Mouse (Mus musculus): Measurements from ENCODE around the gene Bank1.
"Not testable (repeated sequence)": the region's sequence is repeated elsewhere in the genome, so short reads cannot be mapped to it uniquely, and the experiment has no call there.

Bank1 gene

GRCm38 (mm10) chr3:136325783-136326182 lies at the start of gene Bank1:
Gene Bank1 (minus strand): TSS chr3:136326066.
- DNase-seq, result no peak

DNA sequence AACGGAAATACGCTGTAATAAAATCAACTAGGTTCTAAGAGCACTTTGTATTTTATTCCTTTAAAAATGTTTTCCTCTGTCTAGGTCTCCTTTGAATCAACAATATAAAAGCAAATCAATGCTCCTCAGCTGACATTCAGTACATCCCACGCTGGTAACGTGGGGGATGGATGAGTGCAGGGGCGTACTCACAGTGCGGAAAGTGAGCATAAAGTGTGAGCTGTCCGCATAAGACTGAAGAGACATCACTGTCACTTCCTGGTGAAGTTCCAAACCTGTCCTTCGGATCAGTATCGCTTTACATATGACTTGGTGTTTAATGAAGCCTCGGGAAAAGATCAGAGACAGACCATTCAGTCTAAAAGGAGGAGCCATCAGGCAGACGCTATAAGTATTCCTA lies 44.0 kb upstream of the Bank1 start:
- DNase-seq, result no peak

- peak; percentile 7 to 9 for DNase-seq
Observed at GRCm38 (mm10) chr3:136369466-136369865, 43.6 kb upstream of the Bank1 start.

GRCm38 (mm10) chr3:136368505-136368999 lies 42.7 kb upstream of the Bank1 start:
- no peak for DNase-seq

- no peak for DNase-seq
Observed at GRCm38 (mm10) chr3:136349690-136350089, 23.8 kb upstream of the Bank1 start.

- DNase-seq, result no peak
Observed at GRCm38 (mm10) chr3:136348611-136349010, 22.7 kb upstream of the Bank1 start.

DNA sequence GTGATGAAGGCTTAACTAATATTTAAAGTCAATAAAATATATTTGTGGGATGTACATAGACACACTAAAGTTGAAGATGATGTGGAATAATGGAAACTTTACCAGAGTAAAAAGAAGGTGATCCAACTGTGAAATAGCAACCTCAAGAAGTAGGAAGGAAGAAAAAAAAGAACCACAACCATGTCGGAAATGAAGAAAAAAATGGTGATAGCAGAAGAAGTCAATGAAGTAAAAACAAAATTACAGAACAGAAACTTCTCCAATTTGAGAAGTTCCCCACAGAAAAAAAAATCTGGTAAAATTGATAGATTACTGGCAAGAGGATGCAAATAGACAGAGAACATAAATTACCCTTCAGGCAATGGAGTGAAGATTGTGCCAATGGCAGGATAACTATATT lies 21.4 kb upstream of the Bank1 start:
- DNase-seq, result no peak

DNA sequence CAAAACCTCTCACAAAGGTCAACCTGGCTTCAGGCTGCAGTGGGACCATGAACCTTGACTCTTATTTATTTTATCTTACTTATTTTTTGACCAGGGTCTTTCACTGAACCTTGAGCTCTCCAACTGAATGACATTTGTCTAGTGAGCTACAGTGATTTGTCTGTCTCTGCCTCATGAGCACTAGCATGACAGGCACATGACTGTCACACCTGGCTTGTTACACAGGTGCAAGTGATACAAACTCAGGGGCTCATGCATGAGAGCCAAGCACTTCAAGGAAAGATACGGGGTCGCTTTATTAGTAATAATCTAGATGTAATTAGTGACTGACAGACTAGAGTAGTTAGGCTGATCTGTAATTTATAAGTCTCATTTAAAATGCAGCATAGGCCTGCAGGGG lies 16.0 kb upstream of the Bank1 start:
- no peak for DNase-seq

- no peak for DNase-seq
Observed at GRCm38 (mm10) chr3:136339896-136340295, 14.0 kb upstream of the Bank1 start.

- DNase-seq, result no peak
Observed at GRCm38 (mm10) chr3:136331135-136331534, 5.3 kb upstream of the Bank1 start.

DNA sequence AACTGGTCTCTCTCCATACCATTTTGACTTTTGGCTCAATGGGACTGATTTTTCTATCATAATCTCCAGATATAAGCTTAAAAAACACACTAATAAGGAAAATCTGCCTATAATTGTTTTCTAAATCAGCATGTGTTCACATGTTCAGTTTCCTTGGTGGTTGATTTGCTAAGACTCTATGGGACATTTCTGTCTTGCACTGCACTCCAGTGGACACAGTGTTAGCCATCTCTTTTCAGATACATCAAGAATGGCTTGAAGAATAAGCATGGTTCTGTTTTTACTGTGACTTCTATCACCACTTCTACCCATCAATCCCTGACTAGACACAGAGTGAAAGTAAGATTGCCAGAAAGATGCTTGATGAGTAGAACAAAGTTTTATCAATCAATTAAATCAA lies 4.2 kb upstream of the Bank1 start:
- no peak for DNase-seq

- no peak for DNase-seq
Observed at GRCm38 (mm10) chr3:136329133-136329532, 3.3 kb upstream of the Bank1 start.

GRCm38 (mm10) chr3:136324716-136325115 lies 1.1 kb downstream of the Bank1 start:
- not testable (repeated sequence) for DNase-seq

DNA sequence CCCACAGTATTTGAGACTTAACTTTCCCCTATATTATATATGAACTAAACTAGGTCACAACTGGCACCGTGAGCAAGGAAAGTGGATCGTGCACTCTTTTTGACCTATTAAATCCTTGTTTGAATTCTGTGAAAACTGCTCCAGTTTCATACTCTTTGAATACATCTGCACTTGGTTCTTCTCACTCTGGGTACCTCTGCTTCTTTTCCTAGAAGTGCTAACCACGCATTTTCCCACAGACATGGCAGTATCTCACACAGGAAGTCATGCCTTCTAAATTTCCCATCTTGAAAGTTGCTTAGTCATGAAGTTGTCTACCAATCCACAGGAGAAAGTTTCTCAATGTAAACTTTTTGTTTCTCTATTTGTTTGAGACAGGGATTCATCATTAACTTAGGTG lies 3.9 kb downstream of the Bank1 start:
- DNase-seq, result no peak

DNA sequence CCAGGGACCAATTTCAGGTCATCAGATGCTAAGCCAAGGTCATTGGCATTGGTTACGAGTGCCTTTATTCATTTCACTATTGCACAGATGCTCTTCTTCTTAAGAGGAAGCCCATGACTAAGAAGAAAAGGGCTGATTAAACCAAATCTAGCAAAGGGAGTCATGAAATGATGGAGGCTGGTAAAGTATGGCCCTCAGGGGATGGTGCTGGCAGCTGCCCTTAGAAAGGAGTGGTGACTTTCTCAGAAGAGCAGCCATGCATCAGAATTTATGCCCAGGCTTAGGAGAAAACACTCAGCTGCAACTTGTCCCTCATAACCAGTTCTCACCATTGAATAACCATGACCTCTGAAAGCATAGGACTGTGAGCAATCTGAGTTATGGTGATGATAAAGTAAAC lies 17.4 kb downstream of the Bank1 start:
- no peak for DNase-seq

- DNase-seq, result no peak
Observed at GRCm38 (mm10) chr3:136306564-136307158, 19.2 kb downstream of the Bank1 start.

DNA sequence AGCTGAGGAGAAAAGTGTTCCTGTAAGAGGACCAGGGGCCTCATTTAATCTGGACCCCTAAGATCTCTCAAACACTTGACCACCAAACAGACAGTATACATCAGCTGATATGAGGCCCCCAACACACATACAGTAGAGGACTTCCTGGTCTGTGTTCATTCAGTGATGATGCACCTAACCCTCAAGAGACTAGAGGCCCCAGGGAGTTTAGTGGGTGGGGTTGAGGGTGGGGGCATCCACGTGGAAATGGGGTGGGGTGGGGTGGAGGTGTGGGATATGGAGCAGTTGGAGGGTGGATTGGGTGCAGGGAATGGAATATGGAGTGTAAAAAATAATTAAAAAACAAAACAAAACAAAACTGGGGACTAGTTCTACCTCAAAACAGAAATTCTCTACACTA lies 23.3 kb downstream of the Bank1 start:
- DNase-seq, result no peak

- DNase-seq, result not testable (repeated sequence)
Observed at GRCm38 (mm10) chr3:136300810-136301209, 25.1 kb downstream of the Bank1 start.

DNA sequence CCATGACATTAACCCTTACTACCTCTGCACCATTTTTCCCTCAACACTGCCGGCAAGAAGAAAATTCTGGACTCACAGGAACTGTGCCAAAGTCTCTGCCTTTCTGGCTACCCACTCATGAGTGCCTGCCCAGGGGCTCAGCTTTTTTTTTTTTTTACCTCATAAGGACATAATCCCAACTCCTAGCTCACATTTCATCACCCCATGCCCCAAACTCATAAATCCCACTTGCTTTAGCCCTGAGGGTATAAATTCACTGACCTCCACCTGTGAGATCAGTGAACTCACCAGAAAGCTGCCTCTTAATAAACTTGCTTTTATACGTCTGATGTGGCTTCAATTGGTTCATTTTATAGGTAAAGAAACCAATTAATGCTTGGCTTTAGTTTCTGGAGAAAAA lies 28.5 kb downstream of the Bank1 start:
- DNase-seq, result no peak

GRCm38 (mm10) chr3:136295250-136295649 lies 30.6 kb downstream of the Bank1 start:
- DNase-seq, result peak in 1 of 2 experiments; percentile 6

DNA sequence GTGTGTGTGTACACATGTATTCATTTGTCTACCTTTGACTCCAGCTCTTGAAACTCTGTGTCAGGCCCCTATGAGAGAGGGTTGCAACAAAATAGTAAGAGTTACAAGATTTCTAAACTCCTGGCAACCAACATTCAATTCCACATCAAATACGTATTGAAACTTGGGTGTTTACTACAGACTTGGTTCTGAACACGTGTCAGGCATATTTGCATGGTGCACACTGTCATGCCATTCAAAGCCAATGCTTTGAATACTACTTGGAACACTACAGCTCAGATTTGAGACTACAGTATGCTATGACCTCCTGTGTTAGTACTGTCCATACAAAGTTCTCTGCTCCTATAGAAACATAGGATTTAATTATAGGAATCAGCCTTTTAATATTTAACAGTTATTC lies 38.0 kb downstream of the Bank1 start:
- no peak for DNase-seq

DNA sequence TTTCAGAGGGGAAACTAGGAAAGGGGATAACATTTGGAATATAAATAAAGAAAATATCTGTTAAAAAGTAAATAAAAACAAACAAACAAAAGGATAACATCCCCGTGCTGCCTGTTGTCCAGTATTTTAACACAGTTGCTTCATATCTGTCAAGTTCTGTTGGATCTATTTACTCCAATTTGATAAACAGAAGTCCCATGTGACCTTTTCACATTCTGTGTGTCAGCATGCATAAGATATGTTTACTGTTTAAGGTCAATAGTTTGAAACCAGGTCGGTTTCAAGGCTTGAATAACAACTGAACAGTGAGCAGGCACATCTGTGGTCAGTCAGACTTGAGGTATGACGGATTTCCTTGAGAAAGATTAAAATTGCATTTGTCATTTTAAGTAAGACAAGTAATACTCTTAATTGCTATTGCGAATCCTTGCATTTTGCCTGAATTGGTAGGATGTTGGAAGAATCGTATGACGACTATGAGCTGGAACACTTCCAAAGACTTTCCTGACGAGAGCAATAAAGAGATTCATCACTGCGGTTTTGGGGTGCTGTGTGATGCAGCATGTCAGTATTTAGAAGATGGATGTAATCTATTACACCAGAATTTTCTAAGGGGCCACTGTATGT lies 60.8 kb downstream of the Bank1 start:
- DNase-seq, result no peak

DNA sequence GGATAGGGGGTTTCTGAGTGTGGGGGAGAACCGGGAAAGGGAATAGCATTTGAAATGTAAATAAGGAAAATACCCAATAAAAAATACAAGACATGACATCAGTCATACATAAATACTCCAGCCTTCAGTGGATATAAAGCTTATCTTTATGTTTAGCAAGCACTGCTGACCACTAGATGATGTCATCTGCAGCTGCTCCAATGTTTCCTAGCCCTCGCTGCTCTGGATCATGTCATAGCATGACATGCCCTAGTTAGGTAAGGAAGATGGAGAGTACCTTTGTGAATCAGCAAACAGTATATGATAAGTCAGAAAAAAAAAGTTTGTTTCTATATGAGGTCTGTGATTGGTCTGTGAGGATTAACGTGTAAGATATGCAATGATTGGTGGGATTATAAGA lies 68.1 kb downstream of the Bank1 start:
- DNase-seq, result no peak

DNA sequence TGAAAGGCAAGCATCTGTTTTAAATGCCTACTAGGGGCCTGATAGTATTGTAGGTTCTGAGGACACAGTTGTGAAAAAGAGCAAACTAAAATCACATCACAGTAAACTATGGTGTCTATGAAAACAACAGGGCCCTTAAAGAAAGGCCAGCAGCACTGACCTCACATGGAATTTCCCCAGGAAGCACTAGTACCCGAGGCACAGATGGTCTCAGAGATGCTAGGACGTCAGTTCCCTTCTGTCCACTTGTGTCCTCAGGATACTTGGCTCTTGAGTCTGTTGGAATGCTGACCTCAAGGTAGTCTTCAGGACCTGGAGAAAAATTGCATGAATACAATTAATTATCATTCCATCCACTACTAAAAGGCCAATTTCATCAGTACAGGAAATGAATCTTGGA lies 71.2 kb downstream of the Bank1 start:
- peak in 1 of 2 experiments; percentile 12 for DNase-seq

GRCm38 (mm10) chr3:136252820-136253219 lies 73.0 kb downstream of the Bank1 start:
- DNase-seq, result no peak

All from cerebellum, postnatal 36 days (tissue).